15 mouse cellular contexts compared by ENCODE assay signal in genomic region chr8:86902656-86903055, GRCm38 (mm10). TPM values are rescaled to one million over a fixed set of nuclear protein-coding genes. Genes with fewer than 3 reads are reported as not detected.
DNase-seq lines count a peak whose midpoint lies in the region; ATAC-seq and TF ChIP-seq lines count a peak whose summit lies in the region.
"Had no signal": no experiment of that assay in that cellular context is flagged by ENCODE, and none has a peak within 500 bp of the region (broad histone marks: within the 10 kb centered on the region; RNA-seq: fewer than 3 reads in every experiment).

No protein-coding gene starts in this region.

- H3K36me3 ChIP-seq in heart, embryonic 15.5 days: no peaks in the 10 kb centered on the region
- H3K36me3 ChIP-seq in kidney, postnatal 0 days (ENCODE audit: insufficient read depth, low read length): no peaks in the 10 kb centered on the region
- H3K36me3 ChIP-seq: embryonic facial prominence, embryonic 15.5 days; forebrain, embryonic 15.5 days; heart, embryonic 12.5 days; limb, embryonic 10.5 days; neural tube, embryonic 12.5 days had no signal

- no peak overlapping the region for H3K9ac ChIP-seq in heart, embryonic 15.5 days
- no peak overlapping the region for H3K9ac ChIP-seq in kidney, postnatal 0 days (ENCODE audit: low read depth, low read length)
- H3K9ac ChIP-seq: embryonic facial prominence, embryonic 15.5 days; forebrain, embryonic 15.5 days; heart, embryonic 12.5 days; hindbrain, embryonic 14.5 days; neural tube, embryonic 12.5 days had no signal

- H3K9me3 ChIP-seq in heart, embryonic 15.5 days (replicated peaks): no peaks in the 10 kb centered on the region
- H3K9me3 ChIP-seq in kidney, postnatal 0 days (replicated peaks; ENCODE audit: low read length): no peaks in the 10 kb centered on the region
- H3K9me3 ChIP-seq: embryonic facial prominence, embryonic 15.5 days; forebrain, embryonic 15.5 days; limb, embryonic 10.5 days; neural tube, embryonic 12.5 days had no signal

- TF ChIP-seq CTCF in kidney, postnatal 0 days (IDR thresholded peaks at IDR 0.05; ENCODE audit: low read depth): no peak

- 73% methylated on average over 8 of the region's 8 CpGs for WGBS in heart, embryonic 15.5 days
- 72% methylated on average over 8 of the region's 8 CpGs for WGBS in kidney, postnatal 0 days

- no peaks in the 10 kb centered on the region for H3K27me3 ChIP-seq in heart, embryonic 15.5 days
- no peaks in the 10 kb centered on the region for H3K27me3 ChIP-seq in kidney, postnatal 0 days (ENCODE audit: insufficient read depth, low read length)
- H3K27me3 ChIP-seq: CH12.LX; forebrain, embryonic 15.5 days; heart, embryonic 12.5 days; neural tube, embryonic 12.5 days had no signal

- 0 out of 2 replicates have a peak overlapping the region, but pooled peaks have one; percentile 34 for H3K27ac ChIP-seq in heart, embryonic 15.5 days
- H3K27ac ChIP-seq in kidney, postnatal 0 days: peak overlapping the region; percentile 79
- H3K27ac ChIP-seq: embryonic facial prominence, embryonic 15.5 days; forebrain, embryonic 15.5 days; hindbrain, embryonic 14.5 days; limb, embryonic 10.5 days; neural tube, embryonic 12.5 days had no signal

- no peak for ATAC-seq in heart, embryonic 15.5 days (replicated peaks; ENCODE audit: insufficient number of reproducible peaks, insufficient read depth, low FRiP score, low read depth)
- ATAC-seq in kidney, postnatal 0 days (replicated peaks; ENCODE audit: low FRiP score, low read depth): no peak
- 0 out of 2 replicates have a peak, but pooled peaks have one; percentile 19 for ATAC-seq in common myeloid progenitor, adult 5-6 weeks (replicated peaks; ENCODE audit: low read depth, poor library complexity, severe bottlenecking)
- ATAC-seq: forebrain, embryonic 15.5 days had no signal

- no peak overlapping the region for H3K4me2 ChIP-seq in heart, embryonic 15.5 days
- no peak overlapping the region for H3K4me2 ChIP-seq in kidney, postnatal 0 days (ENCODE audit: low read length)
- H3K4me2 ChIP-seq: embryonic facial prominence, embryonic 15.5 days; forebrain, embryonic 15.5 days; heart, embryonic 12.5 days; hindbrain, embryonic 14.5 days; neural tube, embryonic 12.5 days had no signal

- no peak for DNase-seq in heart, postnatal 36 days
- DNase-seq in kidney, postnatal 0 days (ENCODE audit: low spot score): no peak
- no peak for DNase-seq in kidney, adult 8-10 months
- peak; percentile 18 for DNase-seq in A20 (ENCODE audit: low read depth, low spot score)
- DNase-seq in natural killer cell, adult 2 months (ENCODE audit: low spot score in 2 of 2): no peak
- no peak for DNase-seq in adrenal gland, adult 8-10 months

- intact Hi-C loops in heart, postnatal 36 days (cut with DNase I): loop anchor here (1.0 to 10.0 kb wide), 7 partner anchors 58 to 1198 kb away; partner anchors contain the start of genes Gm10638, Neto2 and Siah1a

- no peak overlapping the region for H3K4me3 ChIP-seq in heart, embryonic 15.5 days
- H3K4me3 ChIP-seq in kidney, postnatal 0 days (replicated peaks; ENCODE audit: low read depth, low read length): no peak overlapping the region
- H3K4me3 ChIP-seq: embryonic facial prominence, embryonic 15.5 days; forebrain, embryonic 15.5 days; heart, embryonic 12.5 days; limb, embryonic 10.5 days; neural tube, embryonic 12.5 days had no signal

- 0 out of 2 replicates have a peak, but pooled peaks cover 5% of the 10 kb centered on the region for H3K4me1 ChIP-seq in heart, embryonic 15.5 days (replicated peaks)
- 0 out of 2 replicates have a peak, but pooled peaks cover 3% of the 10 kb centered on the region for H3K4me1 ChIP-seq in kidney, postnatal 0 days (replicated peaks; ENCODE audit: insufficient read depth, low read length)
- H3K4me1 ChIP-seq: embryonic facial prominence, embryonic 15.5 days; forebrain, embryonic 15.5 days; neural tube, embryonic 12.5 days had no signal

RNA-seq across cellular contexts. Expression of gene N4bp1, which starts 17.6 kb away (rescaled TPM):
- polyA plus RNA-seq in heart, embryonic 15.5 days (2015; fragmentation: Nextera tagmentation; extraction: Ambion mirVana): 5.5 and 6.7 TPM in 2 replicates
- 10 to 100 TPM; 16.9 to 17.5 TPM for total RNA-seq in heart, postnatal 36 days (2021)
- 5.6 and 6.3 TPM in 2 replicates for polyA plus RNA-seq in kidney, postnatal 0 days (2015; fragmentation: Nextera tagmentation; extraction: Ambion mirVana)
- total RNA-seq in common myeloid progenitor, adult 5-6 weeks (2017): 15.8 and 16.1 TPM in 2 replicates
- total RNA-seq in adrenal gland, adult 8-10 months (2022): 10 to 100 TPM; 33.9 to 38.5 (median 36.1) TPM
